Mouse (Mus musculus) intestine, embryonic 14.5 days (tissue): Measurements from ENCODE around the gene Gm26920. TPM values are rescaled to one million over a fixed set of nuclear protein-coding genes. Genes with fewer than 3 reads are reported as not detected.
A peak's percentile ranks its signal among the peaks of the same experiment; 100 is the strongest.

Experiments used
- ATAC-seq: fragments of 200-750 bp; cut with Nextera tagmentation; replicated peaks from 2 replicates; pipeline ENCODE4 v1.8.0; 2017; ENCODE audit warnings: low read depth, moderate number of reproducible peaks, moderate TSS enrichment, moderate library complexity; ENCODE audit not compliant: low FRiP score, low TSS enrichment
- DNase-seq: peaks from one replicate; pipeline ENCODE4 v3.0.0-alpha.2; 2018; ENCODE audit warnings: low spot score
- H3K27ac ChIP-seq: fragments of 300-500 bp; sonication (generic); 2 replicates; pipeline ENCODE4 v1.5.1; 2014; ENCODE audit warnings: low read depth, mild to moderate bottlenecking, control low read depth
- H3K27me3 ChIP-seq: fragments of 300-500 bp; sonication (generic); replicated peaks from 2 replicates; pipeline ENCODE4 v1.6.1; 2014; ENCODE audit warnings: low read length, control low read depth; ENCODE audit not compliant: control insufficient read depth, insufficient read depth
- H3K36me3 ChIP-seq: fragments of 300-500 bp; sonication (generic); 2 replicates; pipeline ENCODE4 v1.6.1; 2014; ENCODE audit warnings: low read length, control low read depth; ENCODE audit not compliant: control insufficient read depth, insufficient read depth
- H3K4me1 ChIP-seq: fragments of 300-500 bp; sonication (generic); replicated peaks from 2 replicates; pipeline ENCODE4 v1.6.1; 2014; ENCODE audit warnings: low read length, control low read depth, mixed read lengths; ENCODE audit not compliant: control insufficient read depth, insufficient read depth
- H3K4me2 ChIP-seq: fragments of 300-500 bp; sonication (generic); 2 replicates; pipeline ENCODE4 v1.6.1; 2014; ENCODE audit warnings: low read length
- H3K4me3 ChIP-seq: fragments of 300-500 bp; sonication (generic); 2 replicates; pipeline ENCODE4 v1.5.1; 2014; ENCODE audit warnings: low read depth, low read length, control low read depth, mixed read lengths
- H3K9ac ChIP-seq: fragments of 300-500 bp; sonication (generic); 2 replicates; pipeline ENCODE4 v1.6.1; 2014; ENCODE audit warnings: mild to moderate bottlenecking, low read length
- H3K9me3 ChIP-seq: fragments of 300-500 bp; sonication (generic); 2 replicates; pipeline ENCODE4 v1.6.1; 2016; ENCODE audit warnings: low read length, control low read depth; ENCODE audit not compliant: control insufficient read depth
- WGBS: fragments of 180-500 bp; shearing (Covaris S2); extraction: QIAGEN DNeasy Blood & Tissue Kit; methylation state at CpG from one replicate; pipeline ENCODE4 v1.1.7; 2014; 5-methylcytosine and 5-hydroxymethylcytosine counted together
- microRNA-seq: library from miRNA; unstranded; fragments of <30 nt; microRNA quantifications from one replicate; pipeline ENCODE4, GENCODE M21; 2016
- polyA plus RNA-seq: library from polyadenylated mRNA; unstranded; fragments of >200 nt; fragmentation: Nextera tagmentation; extraction: Ambion mirVana; gene quantifications from 2 replicates; pipeline ENCODE4 v1.2.1, GENCODE M21; 2014

Gene Gm26920
- polyA plus RNA-seq, 1 experiment from 2014 or later = 0.87 TPM

DNA sequence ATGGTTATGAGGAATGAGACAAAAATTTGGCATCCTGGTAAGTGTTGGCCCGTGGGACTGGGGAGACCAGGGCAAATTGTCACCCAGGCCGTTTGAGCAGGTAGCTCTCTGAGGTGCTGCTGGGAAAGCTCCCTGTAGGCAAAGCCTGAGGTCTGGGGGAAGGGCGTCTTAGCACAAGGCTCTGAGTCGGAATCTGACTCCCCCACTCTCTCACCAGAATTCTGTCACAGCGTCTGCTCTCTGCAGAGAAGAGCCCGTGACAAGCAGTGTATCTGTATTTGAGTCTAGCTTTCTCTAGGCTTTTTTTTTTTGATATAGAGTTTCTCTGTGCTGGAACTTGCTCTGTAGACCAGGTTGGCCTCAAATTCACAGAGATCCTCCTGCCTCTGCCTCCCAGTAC is 73.0 kb downstream of the Gm26920 start:
- Histone ChIP-seq H3K27me3 (no peaks in the 10 kb centered on the region), H3K27ac (no peak overlapping the region), H3K4me2 (no peak overlapping the region), H3K4me1 (no peaks in the 10 kb centered on the region), H3K36me3 (peaks cover 74% of the 10 kb centered on the region), H3K9ac (no peak overlapping the region), H3K4me3 (no peak overlapping the region), H3K9me3 (no peaks in the 10 kb centered on the region)
- no peak for ATAC-seq
- WGBS = 87% methylated on average over 6 of the region's 6 CpGs
- DNase-seq = no peak

DNA sequence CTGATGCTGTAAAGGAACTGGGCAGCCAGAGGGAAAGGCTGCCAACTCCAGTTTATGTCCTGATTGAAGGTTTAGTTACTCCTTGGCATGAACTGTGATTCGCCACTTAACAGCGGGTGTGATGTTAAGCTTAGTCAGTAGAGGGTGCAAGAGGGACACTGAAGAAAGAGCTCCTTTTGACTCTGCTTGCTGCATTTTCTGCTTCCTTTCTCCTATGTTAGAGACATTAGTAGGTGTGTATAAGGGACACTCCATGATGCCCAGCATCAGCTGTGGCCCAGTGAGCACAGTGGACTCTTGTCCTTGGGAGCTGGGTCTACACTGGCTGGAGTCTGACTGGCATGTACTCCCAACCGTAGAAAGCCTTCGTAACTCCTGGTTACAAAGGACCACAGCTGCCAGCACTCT is 77.2 kb downstream of the Gm26920 start:
- H3K9me3 ChIP-seq = no peaks in the 10 kb centered on the region
- no peak overlapping the region for H3K27ac ChIP-seq
- no peak overlapping the region for H3K9ac ChIP-seq
- no peak overlapping the region for H3K4me2 ChIP-seq
- ATAC-seq = no peak
- no peaks in the 10 kb centered on the region for H3K27me3 ChIP-seq
- no peak overlapping the region for H3K4me3 ChIP-seq
- WGBS = 73% methylated on average over 4 of the region's 4 CpGs
- DNase-seq = peak; percentile 62
- no peaks in the 10 kb centered on the region for H3K4me1 ChIP-seq
- peaks cover 51% of the 10 kb centered on the region for H3K36me3 ChIP-seq

DNA sequence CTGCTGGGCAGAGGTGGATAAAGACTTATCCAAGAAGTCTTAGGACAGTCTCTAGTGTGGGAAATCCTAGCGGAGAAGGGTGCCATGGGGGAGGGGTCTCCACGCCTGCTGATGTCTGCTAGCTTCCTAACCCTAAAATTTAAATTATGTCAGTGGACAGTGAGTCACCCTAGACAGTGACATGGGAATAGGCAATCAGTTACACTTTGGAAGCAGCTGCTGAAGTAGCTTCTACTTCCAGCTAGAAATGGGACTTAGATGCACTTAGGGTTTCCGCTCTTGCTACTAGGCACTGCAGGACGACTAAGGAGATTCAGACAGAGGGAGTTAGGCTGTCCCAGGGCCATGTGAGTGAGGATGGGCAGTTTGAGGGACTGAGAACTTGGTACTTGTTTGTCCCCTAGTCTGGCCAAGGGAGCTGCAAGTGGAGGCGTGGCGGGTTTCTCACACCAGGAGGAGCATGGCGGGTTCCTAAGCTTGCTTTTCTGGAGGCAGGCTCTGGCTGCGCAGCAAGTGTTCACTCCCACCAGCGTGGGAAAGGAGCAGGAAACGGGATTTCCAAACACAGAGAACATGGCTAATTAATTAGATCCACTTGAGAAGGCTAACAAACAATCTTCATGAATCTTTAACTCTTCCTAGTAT is 79.5 kb downstream of the Gm26920 start:
- ATAC-seq (no peak), DNase-seq (no peak)
- Histone ChIP-seq H3K27me3 (no peaks in the 10 kb centered on the region), H3K4me3 (no peak overlapping the region), H3K9ac (no peak overlapping the region), H3K4me1 (no peaks in the 10 kb centered on the region), H3K36me3 (peaks cover 48% of the 10 kb centered on the region), H3K27ac (no peak overlapping the region), H3K4me2 (no peak overlapping the region), H3K9me3 (no peaks in the 10 kb centered on the region)
- 72% methylated on average over 10 of the region's 10 CpGs for WGBS

DNA sequence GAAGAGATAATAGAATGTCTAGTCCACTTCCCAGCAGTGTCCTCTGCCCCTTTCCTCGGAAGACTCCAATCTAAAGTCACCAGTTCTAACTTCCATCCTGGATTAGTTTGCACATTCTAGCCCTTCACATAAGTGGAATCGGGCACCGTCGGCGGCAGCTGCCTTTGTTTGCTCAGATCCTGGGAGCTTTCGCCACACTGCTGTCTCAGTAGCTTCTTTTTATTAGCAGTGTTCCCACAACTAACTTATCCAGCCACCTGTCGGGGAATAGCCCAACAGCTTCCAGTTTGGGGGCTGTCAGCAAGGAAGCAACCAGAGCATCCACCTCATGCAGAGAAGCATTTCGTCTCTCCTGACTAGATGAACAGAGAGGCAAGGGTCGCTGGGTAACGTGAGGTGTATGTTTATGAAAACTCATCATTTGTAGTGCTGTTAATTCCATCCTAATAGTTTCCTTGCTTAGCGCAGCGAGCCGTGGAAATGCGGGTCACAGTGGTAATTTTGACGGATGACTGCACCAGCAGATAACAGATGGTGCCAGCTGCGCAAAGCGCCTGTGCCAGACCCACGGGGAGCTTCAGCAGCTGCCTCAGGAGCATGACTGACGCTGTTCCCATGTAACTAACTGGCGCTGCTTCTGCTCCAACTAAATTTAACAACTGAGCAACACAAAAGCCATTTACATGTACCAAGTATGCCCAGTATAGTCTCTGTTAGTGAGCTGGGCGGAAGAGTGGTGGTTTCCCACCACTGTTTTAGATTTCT is 80.7 kb downstream of the Gm26920 start:
- Histone ChIP-seq H3K9me3 (no peaks in the 10 kb centered on the region), H3K4me3 (no peak overlapping the region), H3K9ac (no peak overlapping the region), H3K27ac (no peak overlapping the region), H3K4me1 (no peaks in the 10 kb centered on the region), H3K4me2 (no peak overlapping the region), H3K36me3 (peaks cover 47% of the 10 kb centered on the region), H3K27me3 (no peaks in the 10 kb centered on the region)
- DNase-seq = no peak
- no peak for ATAC-seq
- whole genome bisulfite sequencing = 61% methylated on average over 21 of the region's 21 CpGs

DNA sequence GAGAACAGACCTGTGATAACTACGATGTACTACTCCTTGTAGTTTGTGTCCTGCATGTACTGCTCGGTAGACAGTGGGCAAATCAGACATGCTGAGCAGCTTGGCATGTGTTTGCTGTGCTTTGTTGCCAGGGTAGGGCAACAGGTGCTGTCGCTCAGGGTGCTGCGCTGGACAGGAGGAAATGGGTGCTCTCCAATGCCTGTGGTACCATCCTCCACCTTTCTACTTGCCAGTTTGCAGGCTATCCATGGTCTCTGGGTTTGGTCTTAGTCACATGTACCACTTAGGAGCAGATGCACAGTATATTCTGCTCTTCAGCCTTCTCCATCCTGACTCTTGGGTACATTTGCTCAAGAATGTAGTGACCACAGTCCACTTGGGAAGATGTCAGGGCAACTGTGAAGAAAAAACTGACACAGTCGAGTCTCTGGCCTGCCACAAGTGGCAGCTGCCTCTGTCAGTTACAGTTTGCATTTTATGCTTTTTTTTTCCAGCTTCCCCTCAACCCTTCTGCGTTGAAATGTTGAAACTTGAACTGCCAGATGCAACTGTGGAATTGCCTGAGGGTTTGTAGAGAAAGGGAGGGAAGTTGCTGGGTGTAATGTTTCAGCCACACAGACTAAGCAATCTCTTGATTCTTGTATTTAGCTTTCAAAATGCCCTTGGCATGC is 82.1 kb downstream of the Gm26920 start:
- no peak for DNase-seq
- 76% methylated on average over 6 of the region's 6 CpGs for WGBS

DNA sequence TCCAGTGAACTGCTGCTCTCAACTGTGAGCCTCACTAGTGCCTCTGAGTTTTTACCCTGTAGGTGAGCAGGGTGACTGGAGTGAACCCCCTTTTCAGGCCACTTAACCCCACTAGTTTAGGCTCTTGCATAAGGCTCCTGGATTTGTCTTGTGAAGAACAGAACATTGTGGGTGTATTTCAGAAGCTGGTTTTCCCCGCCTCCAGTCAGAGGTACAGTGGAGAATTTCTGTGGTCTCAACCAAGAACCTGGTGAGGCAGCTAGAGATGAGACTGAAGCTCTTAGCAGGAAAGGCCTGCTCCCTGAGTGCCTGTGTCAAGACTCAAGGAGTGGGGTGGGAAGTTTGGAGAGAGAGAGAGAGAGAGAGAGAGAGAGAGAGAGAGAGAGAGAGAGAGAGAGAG is 82.6 kb downstream of the Gm26920 start:
- Histone ChIP-seq H3K27ac (no peak overlapping the region), H3K9ac (no peak overlapping the region), H3K9me3 (no peaks in the 10 kb centered on the region), H3K4me2 (no peak overlapping the region), H3K27me3 (no peaks in the 10 kb centered on the region), H3K4me1 (no peaks in the 10 kb centered on the region), H3K36me3 (peaks cover 48% of the 10 kb centered on the region), H3K4me3 (no peak overlapping the region)
- ATAC-seq = no peak
- no peak for DNase-seq
- WGBS = 90% methylated on average over 1 of the region's 1 CpGs

More for the DNA sequence above, 82.1 kb downstream of the Gm26920 start:
- H3K4me2 ChIP-seq = no peak overlapping the region
- H3K27ac ChIP-seq = no peak overlapping the region
- no peak overlapping the region for H3K4me3 ChIP-seq
- H3K36me3 ChIP-seq = peaks cover 43% of the 10 kb centered on the region
- no peaks in the 10 kb centered on the region for H3K9me3 ChIP-seq
- no peak for ATAC-seq
- no peaks in the 10 kb centered on the region for H3K27me3 ChIP-seq
- H3K9ac ChIP-seq = no peak overlapping the region
- H3K4me1 ChIP-seq = no peaks in the 10 kb centered on the region

Small RNA genes lying within 50 kb of the gene (microRNA-seq; reads per million reads assigned to microRNA genes)
- not detected for gene Gm23368

Other genes with a start within 250 kb of the Gm26920 start
- 5.4 and 7.9 TPM in 2 replicates for gene Zfp940, start 236.7 kb downstream of the Gm26920 start, polyA plus RNA-seq
- gene Zfp420, start 230.4 kb downstream of the Gm26920 start, polyA plus RNA-seq = 6.8 and 8.4 TPM in 2 replicates
- 9.8 and 11.8 TPM in 2 replicates for gene Zfp27, start 183.8 kb downstream of the Gm26920 start, polyA plus RNA-seq
- gene Zfp383, start 182.2 kb downstream of the Gm26920 start, polyA plus RNA-seq = 5.4 and 5.6 TPM in 2 replicates
- 12.8 and 14.7 TPM in 2 replicates for gene Zfp74, start 136.3 kb downstream of the Gm26920 start, polyA plus RNA-seq
- 19.5 and 22.6 TPM in 2 replicates for gene Zfp568, start 106.5 kb downstream of the Gm26920 start, polyA plus RNA-seq
- gene Zfp14, start 39.0 kb downstream of the Gm26920 start, polyA plus RNA-seq = 3.5 and 4.4 TPM in 2 replicates
- 4.9 and 5.4 TPM in 2 replicates for gene Zfp82, start 17.5 kb downstream of the Gm26920 start, polyA plus RNA-seq
- 8.3 and 11.2 TPM in 2 replicates for gene Zfp566, start 117 bp upstream of the Gm26920 start, polyA plus RNA-seq
- 91.8 and 115 TPM in 2 replicates for gene Zfp260, start 4.4 kb upstream of the Gm26920 start, polyA plus RNA-seq
- gene Zfp382, start 31.5 kb upstream of the Gm26920 start, polyA plus RNA-seq = 4.2 and 5.8 TPM in 2 replicates
- gene Zfp146, start 79.3 kb upstream of the Gm26920 start, polyA plus RNA-seq = 16.0 and 16.3 TPM in 2 replicates
- gene Cox7a1, start 93.7 kb upstream of the Gm26920 start, polyA plus RNA-seq = 5.8 and 11.3 TPM in 2 replicates
- gene Capns1, start 108.4 kb upstream of the Gm26920 start, polyA plus RNA-seq = 81.9 and 85.4 TPM in 2 replicates
- gene Polr2i, start 141.5 kb upstream of the Gm26920 start, polyA plus RNA-seq = 159 and 161 TPM in 2 replicates
- 147 and 157 TPM in 2 replicates for gene Tbcb, start 141.9 kb upstream of the Gm26920 start, polyA plus RNA-seq
- not detected in 2 replicates for gene Ovol3, start 145.3 kb upstream of the Gm26920 start, polyA plus RNA-seq
- gene Thap8, start 189.7 kb upstream of the Gm26920 start, polyA plus RNA-seq = 0.24 and 0.26 TPM in 2 replicates
- 8.5 and 10.5 TPM in 2 replicates for gene Wdr62, start 190.0 kb upstream of the Gm26920 start, polyA plus RNA-seq
- 41.4 and 46.1 TPM in 2 replicates for gene Clip3, start 201.3 kb upstream of the Gm26920 start, polyA plus RNA-seq
- gene Alkbh6, start 218.3 kb upstream of the Gm26920 start, polyA plus RNA-seq = 70.7 and 79.3 TPM in 2 replicates
- 52.2 and 60.5 TPM in 2 replicates for gene Syne4, start 224.4 kb upstream of the Gm26920 start, polyA plus RNA-seq
- gene E130208F15Rik, start 231.3 kb upstream of the Gm26920 start, polyA plus RNA-seq = not detected in 2 replicates
- gene Sdhaf1, start 233.5 kb upstream of the Gm26920 start, polyA plus RNA-seq = 16.3 and 17.2 TPM in 2 replicates